Mouse (Mus musculus) telencephalon, adult 2 months (tissue): ENCODE measurements around the gene Mgea5.
"Not testable (repeated sequence)": the region's sequence is repeated elsewhere in the genome, so short reads cannot be mapped to it uniquely, and the experiment has no call there.

Experiments
- DNase-seq: peaks from one replicate; pipeline ENCODE4 v3.0.0-alpha.2; 2011; ENCODE audit warnings: low read depth, low spot score

The Mgea5 gene

DNA sequence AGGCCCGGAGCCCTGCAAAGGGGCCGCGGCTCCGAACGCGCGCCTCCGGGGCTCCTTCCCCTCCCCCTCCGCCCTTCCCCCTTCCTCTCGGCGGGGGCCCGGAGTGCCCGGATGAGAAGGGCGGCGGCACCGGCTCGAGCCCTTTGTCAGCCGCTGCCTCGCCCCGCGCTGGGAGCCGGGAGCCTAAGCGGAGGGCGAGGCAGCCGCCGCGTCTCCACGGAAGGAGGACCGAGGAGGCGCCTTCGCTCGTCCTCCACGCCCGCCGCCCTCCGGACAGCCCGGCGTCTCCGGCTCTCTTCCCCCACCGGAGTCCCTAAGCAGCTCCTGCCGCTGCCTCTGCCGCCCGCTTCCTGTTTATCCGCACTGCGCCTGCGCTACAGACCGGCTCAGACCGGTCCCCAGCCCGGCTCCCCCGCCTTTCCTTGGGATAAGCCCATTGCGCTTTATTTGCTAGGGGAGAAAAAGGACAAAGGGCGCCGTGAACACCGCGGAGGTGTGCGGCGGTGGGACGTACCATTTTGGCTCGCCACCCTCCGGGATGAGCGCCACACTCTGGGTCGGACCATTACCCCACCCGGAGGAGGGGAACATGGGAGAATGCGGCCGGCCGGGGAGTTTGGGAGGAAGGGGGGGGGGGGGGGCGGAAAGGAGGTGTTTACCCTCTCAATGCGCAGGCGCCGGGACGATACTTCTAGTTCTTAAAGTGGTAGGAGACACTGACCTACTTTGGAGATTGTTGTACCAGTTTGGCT is at the start of gene Mgea5:
Gene Mgea5, minus strand, starts transcription at position 657 of the 752 bp plus-strand sequence.
- peak; percentile 99 for DNase-seq

- no peak for DNase-seq
Measured at GRCm38 (mm10) chr19:45830679-45831078, 47.0 kb upstream of the Mgea5 start.

DNA sequence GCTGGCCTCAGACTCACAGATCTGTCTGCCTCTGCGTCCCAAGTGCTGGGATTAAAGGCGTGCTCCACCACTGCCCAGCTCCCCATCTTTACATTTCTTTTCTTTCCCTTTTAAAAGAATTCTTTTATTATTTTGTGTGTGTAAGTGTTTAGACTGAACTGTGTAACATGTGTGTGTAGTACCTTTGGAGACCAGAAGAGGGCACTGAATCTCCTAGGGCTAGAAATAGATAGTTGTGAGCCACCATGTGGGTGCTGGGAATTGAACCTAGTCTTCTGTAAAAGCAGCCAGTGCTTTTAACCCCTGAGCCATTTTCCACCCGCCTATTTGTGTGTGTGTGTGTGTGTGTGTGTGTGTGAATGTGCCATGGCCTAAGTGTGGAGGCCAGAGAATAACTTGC is 44.1 kb upstream of the Mgea5 start:
- no peak for DNase-seq

DNA sequence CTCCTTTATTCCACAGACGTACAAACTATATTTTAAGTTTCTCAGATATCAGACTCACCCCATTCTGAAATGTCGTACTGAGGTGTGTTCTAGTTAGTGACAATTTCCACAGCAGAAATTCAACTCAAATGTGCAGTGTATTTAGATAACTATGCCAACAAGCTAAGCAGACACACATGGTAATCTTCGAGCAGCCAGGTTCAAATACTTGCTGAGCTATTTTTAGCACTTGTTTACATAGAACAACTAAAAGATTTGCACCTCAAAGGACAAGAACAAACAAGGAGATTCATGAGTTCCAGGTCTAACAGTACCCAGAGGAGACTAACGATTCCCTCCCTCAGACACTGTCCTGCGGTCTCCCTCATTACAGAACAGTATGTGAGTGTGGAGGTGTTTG is 43.5 kb upstream of the Mgea5 start:
- no peak for DNase-seq

GRCm38 (mm10) chr19:45826146-45826545 is 42.5 kb upstream of the Mgea5 start:
- no peak for DNase-seq

GRCm38 (mm10) chr19:45821832-45822231 is 38.2 kb upstream of the Mgea5 start:
- DNase-seq = no peak

GRCm38 (mm10) chr19:45817816-45818490 is 34.3 kb upstream of the Mgea5 start:
- peak; percentile 58 for DNase-seq

- no peak for DNase-seq
Measured at GRCm38 (mm10) chr19:45816727-45817126, 33.1 kb upstream of the Mgea5 start.

DNA sequence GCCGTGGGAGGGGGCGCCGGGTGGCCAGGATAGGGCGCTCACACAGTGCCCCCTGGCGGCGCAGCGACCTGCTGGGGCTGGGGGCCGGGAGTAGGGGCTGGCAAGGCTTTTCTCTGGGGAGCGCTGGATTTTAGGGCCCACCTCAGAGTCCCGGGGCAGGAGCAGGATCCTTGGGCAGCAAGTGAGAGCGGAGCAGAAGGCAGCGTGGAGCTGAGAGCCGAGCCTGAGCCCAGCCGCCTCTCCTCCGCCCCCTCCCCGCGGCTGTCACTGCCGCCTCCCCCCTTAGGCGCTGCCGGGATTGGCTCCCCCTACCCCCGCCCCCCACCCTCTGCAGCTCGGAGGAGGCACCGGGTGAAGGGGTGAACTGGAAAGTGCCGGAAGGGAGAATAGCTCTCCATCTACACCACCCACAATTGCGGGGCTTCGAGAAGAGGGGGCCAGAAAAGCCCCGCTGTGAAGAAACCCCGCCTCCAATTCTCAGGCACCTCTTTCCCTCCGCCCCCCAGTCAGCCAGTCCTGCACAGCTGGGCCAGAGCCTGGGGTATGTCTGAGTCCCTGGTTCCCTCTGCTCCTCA is 32.3 kb upstream of the Mgea5 start, which contains the start of gene Kcnip2:
Gene Kcnip2, minus strand, starts transcription at position 231 of the 575 bp plus-strand sequence.
- DNase-seq = no peak

- DNase-seq = no peak
Measured at GRCm38 (mm10) chr19:45815170-45815569, 31.5 kb upstream of the Mgea5 start.

DNA sequence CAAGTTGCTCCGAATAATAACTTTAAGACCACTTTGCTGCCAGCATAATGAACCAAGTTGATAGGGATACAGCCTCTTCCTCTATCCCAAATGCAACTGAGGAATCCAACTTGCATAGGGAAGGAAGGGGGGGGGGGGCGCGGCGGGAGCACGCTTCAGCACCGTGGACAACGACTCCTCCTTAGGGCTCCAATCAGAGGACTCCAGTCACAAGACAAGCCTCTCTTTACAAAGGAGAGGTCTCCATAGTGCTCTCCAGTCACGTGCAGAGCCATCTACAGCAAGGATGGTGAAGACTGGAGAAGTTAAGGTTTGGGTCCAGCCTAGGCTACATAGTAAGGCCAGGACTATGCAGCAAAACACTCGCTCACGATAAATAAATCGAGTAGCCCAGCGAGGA is 30.2 kb upstream of the Mgea5 start:
- no peak for DNase-seq

DNA sequence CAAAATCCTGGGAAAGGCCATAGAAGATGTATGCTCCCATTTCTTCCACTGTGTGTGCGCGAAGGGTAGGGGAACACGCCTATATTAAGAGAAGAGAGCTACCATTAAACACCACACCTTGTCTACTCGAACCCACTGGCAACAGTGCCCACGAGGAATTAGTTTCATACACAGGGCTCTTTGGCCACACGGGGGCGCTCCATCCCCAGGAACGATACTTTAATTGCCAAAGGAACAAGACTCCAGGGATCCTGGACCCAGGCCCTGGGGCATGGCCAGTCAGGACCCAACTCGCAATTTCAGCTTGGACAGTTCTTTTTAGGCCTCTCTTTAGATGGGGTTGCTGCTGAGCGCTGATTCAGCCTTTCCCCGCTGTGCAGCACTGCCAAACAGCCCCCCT is 29.6 kb upstream of the Mgea5 start:
- no peak for DNase-seq

DNA sequence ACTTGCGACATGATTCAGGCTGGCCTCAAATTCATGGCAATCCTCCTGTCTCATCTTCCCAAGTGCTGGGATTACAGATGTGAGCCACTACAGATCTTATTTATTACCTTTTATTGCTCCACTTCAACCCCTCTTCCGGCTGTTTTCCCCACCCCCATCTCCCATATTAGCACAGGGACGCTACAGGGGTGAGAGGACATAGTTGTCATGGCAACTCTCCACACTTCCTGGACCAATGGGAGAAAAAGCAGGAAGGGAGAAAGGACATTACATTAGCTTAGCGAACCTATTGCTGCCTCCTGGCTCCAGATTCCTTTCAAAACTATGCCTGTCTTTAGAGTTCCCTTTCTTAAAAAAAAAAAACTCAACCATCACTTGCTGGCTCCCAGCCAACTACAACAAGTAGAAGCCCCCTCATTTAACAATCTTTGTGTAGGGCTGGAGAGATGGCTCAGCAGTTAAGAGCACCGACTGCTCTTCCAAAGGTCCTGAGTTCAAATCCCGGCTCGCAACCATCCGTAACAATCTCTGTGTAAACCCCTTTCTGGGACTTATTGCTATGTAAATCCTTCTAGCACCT is 29.1 kb upstream of the Mgea5 start:
- no peak for DNase-seq

GRCm38 (mm10) chr19:45812115-45812514 is 28.5 kb upstream of the Mgea5 start:
- DNase-seq = no peak

DNA sequence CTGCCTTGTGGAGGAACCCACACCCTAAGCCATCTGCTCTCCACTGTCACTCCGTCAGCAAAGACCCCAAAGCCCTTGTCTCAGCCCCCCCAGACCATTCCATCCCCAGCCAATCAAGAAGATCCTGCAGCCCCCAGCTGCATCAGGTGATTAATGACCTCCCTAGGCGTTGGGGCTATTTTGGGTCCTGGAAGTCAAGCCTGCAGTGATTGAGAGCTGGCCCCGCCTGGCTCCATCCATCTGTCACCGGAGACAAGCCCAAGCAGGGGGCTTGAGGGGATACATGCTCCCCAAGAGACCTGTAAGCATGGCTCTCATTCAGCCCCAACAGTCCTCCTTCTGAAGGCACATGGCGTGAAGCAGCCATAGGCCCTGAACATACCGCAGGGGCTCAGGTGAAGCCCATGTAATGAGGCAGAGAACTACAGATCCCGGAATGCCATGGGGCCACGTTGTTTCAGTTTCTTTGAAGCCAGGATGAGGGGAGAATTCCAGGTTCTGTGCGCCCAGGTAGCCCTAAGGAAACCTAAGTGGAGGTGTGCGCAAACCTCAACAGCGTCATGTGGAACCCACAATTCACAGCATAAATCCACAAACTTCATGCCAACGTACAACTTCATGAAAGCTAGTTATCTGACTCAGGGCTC is 27.5 kb upstream of the Mgea5 start:
- no peak for DNase-seq

GRCm38 (mm10) chr19:45807732-45808131 is 24.1 kb upstream of the Mgea5 start:
- no peak for DNase-seq

GRCm38 (mm10) chr19:45805817-45806216 is 22.2 kb upstream of the Mgea5 start:
- not testable (repeated sequence) for DNase-seq

GRCm38 (mm10) chr19:45804593-45805368 is 21.1 kb upstream of the Mgea5 start:
- no peak for DNase-seq

- DNase-seq = no peak
Measured at GRCm38 (mm10) chr19:45803408-45803807, 19.8 kb upstream of the Mgea5 start.

DNA sequence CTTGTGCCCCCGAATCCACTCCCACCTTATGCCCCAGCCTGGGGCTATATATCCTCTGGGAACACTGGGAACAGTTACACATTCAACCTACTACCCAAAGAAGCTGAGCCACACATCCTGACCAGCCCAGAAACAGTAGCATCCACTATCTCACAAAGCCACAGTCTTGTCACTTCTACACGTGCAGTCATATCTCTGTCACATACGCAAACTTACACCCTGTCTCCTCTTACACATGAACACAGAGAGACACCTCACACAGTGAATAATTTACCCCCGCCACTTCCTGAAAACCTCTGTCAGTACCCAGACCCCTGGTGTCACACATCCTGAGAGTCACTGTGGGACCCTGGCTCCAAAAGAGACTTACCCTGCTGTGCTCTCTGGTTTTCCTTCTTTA is 19.1 kb upstream of the Mgea5 start:
- DNase-seq = no peak

DNA sequence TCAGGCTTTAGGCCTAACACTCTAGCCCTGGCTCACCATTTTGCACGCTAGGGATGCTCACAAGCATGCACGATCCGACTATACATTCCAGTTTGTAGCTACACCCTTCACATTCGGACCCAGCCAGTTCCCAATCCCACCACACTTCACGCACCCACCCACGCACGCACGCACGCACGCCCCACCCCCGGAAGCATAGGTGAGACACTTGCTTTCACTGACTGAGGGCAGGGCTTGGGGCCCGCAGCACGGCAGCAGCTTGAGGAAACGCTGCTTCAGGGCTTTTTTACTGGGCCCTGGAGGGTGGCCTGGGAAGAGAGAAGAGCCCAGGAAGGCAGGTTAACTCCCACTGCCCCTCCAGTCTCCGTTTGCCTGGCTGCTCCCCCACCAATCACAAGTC is 13.2 kb upstream of the Mgea5 start:
- no peak for DNase-seq
